Mouse (Mus musculus) heart, adult 8-10 months (tissue): ENCODE measurements around the gene Mrgprx1. TPM values are rescaled to one million over a fixed set of nuclear protein-coding genes. Genes with fewer than 3 reads are reported as not detected.

Experiments
- DNase-seq: peaks from one replicate; pipeline ENCODE4 v3.0.0; 2022; ENCODE audit warnings: low spot score
- total RNA-seq, 4 experiments: library from RNA; stranded (reverse); gene quantifications; 2 replicates each; pipeline ENCODE4 v1.2.4; 2022

Mrgprx1 gene
- total RNA-seq: not detected

DNA sequence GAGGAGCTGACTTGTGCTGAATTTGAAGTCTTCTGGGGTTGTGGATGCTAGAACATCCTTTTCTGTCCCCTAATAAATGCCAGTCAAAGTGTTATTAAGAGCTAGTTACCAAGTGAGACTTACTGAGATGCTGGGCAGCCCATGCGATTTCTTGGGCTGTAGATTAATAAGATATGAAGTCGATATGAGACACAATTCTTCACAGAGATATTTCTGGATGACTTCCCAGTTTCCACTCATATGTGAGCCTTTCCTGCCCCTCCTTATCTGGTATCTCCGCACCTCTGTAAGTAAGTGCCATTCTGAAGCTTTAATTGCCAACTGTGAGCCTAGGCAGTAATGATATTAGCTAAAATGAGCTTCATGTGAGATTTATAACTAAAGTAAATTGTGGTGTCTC lies at the start of gene Mrgprx1:
Mrgprx1 (minus strand) TSS at position 101 of the 400 bp plus-strand sequence.
- no peak for DNase-seq

- no peak for DNase-seq
Measured at GRCm38 (mm10) chr7:48075521-48075920, 48.1 kb upstream of the Mrgprx1 start.

DNA sequence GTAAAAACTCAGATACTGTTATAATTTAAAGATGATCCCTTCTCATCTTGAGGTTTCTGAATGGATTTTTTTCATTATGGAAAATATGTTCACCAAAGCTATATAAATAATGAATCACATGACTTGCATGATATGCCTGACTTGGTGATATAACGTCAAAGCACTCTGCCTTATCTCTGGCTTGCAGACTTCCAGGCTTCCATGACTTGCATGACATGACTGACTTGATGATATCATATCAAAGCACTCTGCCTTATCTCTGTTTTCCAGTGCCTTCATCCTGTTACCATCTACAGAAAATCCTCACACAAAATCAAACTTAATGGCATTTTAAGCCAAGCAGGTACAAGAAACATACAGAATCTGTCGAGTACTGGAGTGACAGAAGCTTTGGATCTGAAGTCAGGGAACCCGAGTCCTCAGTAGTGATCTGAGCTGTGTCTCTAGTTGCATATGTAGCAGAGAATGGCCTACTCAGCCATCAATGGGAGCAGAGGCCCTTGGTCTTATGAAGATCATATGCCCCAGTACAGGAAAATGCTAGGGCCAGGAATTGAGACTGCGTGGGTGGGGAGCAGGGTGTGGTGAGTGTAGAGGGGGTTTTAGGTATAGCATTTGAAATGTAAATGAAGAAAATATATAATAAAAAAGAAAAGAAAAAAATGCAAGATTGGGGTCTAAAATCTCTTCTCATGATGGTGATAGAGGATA lies 19.2 kb upstream of the Mrgprx1 start:
- no peak for DNase-seq

- no peak for DNase-seq
Measured at GRCm38 (mm10) chr7:48044046-48044445, 16.6 kb upstream of the Mrgprx1 start.

DNA sequence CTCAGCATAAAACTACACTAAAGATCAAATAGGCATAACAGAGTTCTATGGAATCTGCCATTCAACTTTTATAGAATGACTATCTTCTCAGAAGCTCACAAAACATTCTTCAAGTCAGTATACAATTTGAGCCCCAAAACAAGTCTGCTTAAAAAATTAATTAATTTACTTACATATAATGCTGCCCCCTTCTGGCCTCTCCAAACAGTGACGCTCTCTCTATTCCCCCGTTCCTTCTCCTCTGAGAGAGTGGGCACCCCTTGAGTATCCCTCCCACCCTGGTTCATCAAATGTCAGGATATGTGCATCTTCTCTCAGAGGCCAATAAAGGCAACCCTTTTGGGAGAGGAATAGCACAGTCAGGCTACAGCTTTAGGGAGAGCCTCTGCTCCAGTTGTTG lies 9.5 kb downstream of the Mrgprx1 start:
- no peak for DNase-seq

- DNase-seq: no peak
Measured at GRCm38 (mm10) chr7:47995689-47996088, 31.7 kb downstream of the Mrgprx1 start.

DNA sequence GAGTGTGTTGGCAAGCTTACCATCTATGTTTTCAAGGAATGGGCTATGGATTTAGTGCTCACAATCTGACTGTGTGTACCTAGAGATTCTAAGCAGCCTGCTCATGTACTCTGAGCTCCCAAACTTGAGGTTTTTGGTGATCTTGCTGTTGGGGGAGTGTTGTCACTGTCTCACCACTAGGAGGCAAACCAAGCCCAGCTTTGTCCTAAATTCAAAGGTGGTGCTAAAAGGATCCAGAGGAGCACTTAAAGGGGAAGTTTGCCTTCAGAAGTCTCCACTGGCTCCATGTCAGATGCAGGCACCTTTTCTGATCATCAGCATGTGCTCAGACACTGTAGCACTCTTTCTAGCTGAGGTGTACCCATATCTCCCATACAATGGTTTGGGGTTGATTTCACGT lies 40.6 kb downstream of the Mrgprx1 start:
- no peak for DNase-seq

GRCm38 (mm10) chr7:47981995-47982394 lies 45.4 kb downstream of the Mrgprx1 start, which contains the start of gene Mrgpra4:
Gene Mrgpra4 (minus strand): TSS chr7:47982095.
- no peak for DNase-seq

Other genes starting within 250 kb of the Mrgprx1 start
- gene Mrgpra4, start 45.5 kb downstream of the Mrgprx1 start, total RNA-seq: under 1 TPM in 1 of 4 experiments, not detected in 3; 0.29 TPM
- gene Mrgprb5, start 141.4 kb upstream of the Mrgprx1 start, total RNA-seq: not detected
- not detected for gene Mrgprb4, start 171.7 kb upstream of the Mrgprx1 start, total RNA-seq